Mouse (Mus musculus) gastrocnemius, postnatal 14 days (tissue): ENCODE results near the gene Kcnc4. TPM values are rescaled to one million over a fixed set of nuclear protein-coding genes. Genes with fewer than 3 reads are reported as not detected.

ENCODE experiments used
- DNase-seq: peaks from one replicate; pipeline ENCODE4 v3.0.0; 2021; ENCODE audit warnings: mixed read lengths
- intact Hi-C: fragments of 180-260 bp; cut with DNase I; formaldehyde crosslinking; loops from one replicate; pipeline ENCODE4 v1.15.1; 2025; ENCODE audit warnings: low total_unique reads
- total RNA-seq, 2 experiments: library from RNA; stranded (reverse); gene quantifications; 2 replicates each; pipeline ENCODE4 v1.2.3; 2021

Gene Kcnc4
- total RNA-seq, 2 experiments from 2014 or later: 49.3 to 51.9 TPM

DNA sequence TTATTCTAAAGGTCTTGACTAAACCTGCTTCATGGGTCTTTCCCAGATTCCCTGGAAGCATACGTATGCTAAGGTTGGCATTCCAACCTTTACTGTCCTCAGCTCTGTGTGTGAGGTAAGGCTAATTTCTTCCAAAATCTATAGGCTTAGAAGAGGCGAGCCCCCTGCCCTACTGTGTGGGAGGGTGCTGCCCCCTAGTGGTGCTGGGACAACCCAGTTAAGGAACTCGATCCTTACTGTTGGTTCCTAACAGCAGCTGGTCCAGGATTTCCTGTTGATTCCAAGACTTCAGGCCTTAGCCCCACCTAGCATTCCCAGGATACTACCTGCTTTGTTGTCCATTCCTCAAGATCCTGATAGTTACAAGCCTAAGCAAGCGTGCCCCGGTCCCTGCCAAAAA lies 2.8 kb upstream of the Kcnc4 start:
- DNase-seq: peak; percentile 76
- intact Hi-C loops: loop anchor here (2.0 kb wide), 1 partner anchor 105 kb away; no protein-coding TSS in a partner anchor

- no peak for DNase-seq
- intact Hi-C loops: no loop called here
These were observed 550 bp upstream of the Kcnc4 start for GRCm38 (mm10) chr3:107459773-107460431.

GRCm38 (mm10) chr3:107458528-107459195 lies 690 bp downstream of the Kcnc4 start:
- intact Hi-C loops: no loop called here
- DNase-seq: peak; percentile 27

- DNase-seq: peak; percentile 26
- intact Hi-C loops: no loop called here
These were observed 1.2 kb downstream of the Kcnc4 start for GRCm38 (mm10) chr3:107458104-107458503.

DNA sequence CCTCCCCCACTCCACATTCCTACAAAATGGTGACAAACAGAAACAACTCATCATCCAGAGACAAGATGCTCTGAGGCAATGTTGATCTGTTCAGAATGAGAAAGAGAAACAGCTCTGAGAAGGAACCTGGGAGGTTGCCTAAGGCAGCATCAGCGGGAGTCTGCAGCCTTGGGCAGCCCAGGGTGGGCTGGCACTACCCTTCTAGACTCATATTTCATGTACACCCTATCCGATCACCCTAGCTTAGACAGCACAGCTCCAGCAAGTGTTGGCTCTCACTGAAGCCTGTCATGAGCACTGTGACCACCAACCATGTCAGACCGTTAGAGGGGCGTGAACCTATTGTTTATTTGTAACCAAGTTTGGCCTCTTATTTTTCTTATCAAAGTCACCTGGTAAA lies 5.1 kb downstream of the Kcnc4 start:
- DNase-seq: no peak
- intact Hi-C loops: loop anchor here (5.0 kb wide), 1 partner anchor 87 kb away; no protein-coding TSS in a partner anchor

DNA sequence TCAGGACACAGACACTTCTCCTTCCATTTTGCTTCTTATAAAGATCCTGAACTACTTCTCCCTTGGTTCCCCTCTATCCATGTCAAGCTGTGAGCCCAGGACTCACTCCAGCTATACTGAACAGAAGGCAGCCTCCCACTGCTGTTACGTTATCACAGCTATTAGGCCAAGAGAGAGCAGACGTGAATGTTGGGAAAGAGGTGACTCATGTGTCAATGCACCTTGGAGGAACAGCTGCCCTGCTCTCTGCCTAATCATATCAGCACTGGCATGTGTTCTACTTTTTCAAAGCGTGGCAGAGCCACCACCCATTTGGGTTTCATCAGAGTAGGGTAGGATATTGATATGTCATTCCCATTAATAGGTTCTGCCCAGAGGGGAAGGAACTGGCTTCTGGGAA lies 12.5 kb downstream of the Kcnc4 start:
- no peak for DNase-seq
- intact Hi-C loops: no loop called here

GRCm38 (mm10) chr3:107443866-107444265 lies 15.5 kb downstream of the Kcnc4 start:
- intact Hi-C loops: no loop called here
- DNase-seq: no peak

DNA sequence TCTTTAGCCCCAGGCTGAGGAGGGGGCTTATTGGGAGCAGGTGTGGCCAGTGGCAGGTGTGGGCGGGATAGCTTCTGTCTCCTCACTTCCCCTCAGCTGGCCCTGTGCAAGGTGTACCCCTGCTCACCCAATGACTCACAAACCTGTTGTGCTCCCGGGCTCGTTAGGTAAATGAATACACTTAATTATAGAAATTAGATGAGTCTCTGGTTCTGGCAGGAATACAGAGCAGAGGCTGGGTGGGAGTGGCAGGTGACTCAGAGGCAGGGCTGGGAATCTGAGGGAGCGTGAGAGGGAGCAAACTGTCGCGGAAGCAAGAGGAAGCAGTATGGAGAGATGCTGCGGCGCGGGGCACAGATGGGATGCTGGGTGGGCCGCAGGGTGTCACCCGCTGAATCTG lies 17.2 kb downstream of the Kcnc4 start:
- intact Hi-C loops: no loop called here
- DNase-seq: no peak

- intact Hi-C loops: no loop called here
- DNase-seq: no peak
These were observed 18.0 kb downstream of the Kcnc4 start for GRCm38 (mm10) chr3:107441306-107441705.

DNA sequence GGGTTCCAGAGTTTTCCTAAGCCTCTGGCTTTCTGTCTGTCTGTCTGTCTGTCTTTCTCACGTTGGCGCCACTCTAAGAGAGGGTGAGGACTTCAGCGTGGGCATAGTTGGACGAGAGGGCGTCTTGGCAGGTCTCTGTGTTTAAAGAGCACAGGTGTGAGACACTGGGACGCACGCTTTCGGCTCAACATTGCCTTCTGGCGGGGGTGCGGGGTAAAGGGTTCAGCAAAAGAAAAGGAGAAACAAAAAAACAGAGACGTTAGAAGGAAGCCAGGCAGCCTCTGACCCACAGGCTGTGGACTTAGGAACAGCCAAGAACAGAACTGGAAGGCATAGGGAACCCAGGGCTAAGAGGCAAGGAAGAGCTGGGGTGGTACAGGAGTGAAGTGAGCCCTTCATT lies 20.1 kb downstream of the Kcnc4 start:
- intact Hi-C loops: no loop called here
- DNase-seq: no peak

- intact Hi-C loops: no loop called here
- no peak for DNase-seq
These were observed 21.7 kb downstream of the Kcnc4 start for GRCm38 (mm10) chr3:107437666-107438065.

DNA sequence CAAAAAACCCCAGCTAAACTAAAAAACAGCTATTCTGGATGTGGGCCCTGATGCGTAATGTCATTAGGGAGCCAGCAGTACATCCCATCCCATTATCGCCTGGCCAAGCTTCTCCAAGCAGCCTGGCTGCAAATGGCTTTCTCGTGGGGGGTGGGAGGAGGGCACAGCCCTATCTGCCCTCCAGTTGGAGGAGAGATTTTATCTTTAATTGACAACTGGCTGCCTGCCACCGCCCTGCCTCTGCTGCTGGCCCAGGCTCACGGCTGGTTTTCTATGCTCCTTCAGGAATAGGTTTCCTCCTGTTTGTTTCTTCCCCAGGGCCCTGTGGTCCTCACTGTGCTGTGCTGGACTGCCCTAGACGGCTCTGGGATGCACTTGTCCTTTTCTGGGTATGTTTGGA lies 22.9 kb downstream of the Kcnc4 start:
- no peak for DNase-seq
- intact Hi-C loops: no loop called here

GRCm38 (mm10) chr3:107433614-107434013 lies 25.7 kb downstream of the Kcnc4 start:
- no peak for DNase-seq
- intact Hi-C loops: no loop called here

DNA sequence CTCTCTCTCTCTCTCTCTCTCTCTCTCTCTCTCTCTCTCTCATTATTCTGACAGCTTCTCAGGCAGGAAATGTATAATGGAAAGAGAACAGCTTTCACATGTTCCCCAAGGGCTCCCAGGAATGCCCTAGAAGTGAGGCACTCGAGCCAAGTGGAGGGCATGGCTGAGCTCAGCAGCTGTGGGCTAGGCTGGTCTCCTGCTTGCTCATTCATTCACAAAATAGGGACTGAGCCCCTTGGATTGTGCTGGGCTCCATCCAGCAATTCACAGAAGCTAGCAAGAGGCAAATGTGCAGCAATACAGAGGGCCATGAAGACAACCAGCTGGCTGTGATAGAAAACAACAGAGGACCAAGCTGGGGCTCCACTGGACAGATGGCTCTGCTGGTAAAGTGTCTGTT lies 28.1 kb downstream of the Kcnc4 start:
- intact Hi-C loops: no loop called here
- DNase-seq: no peak

DNA sequence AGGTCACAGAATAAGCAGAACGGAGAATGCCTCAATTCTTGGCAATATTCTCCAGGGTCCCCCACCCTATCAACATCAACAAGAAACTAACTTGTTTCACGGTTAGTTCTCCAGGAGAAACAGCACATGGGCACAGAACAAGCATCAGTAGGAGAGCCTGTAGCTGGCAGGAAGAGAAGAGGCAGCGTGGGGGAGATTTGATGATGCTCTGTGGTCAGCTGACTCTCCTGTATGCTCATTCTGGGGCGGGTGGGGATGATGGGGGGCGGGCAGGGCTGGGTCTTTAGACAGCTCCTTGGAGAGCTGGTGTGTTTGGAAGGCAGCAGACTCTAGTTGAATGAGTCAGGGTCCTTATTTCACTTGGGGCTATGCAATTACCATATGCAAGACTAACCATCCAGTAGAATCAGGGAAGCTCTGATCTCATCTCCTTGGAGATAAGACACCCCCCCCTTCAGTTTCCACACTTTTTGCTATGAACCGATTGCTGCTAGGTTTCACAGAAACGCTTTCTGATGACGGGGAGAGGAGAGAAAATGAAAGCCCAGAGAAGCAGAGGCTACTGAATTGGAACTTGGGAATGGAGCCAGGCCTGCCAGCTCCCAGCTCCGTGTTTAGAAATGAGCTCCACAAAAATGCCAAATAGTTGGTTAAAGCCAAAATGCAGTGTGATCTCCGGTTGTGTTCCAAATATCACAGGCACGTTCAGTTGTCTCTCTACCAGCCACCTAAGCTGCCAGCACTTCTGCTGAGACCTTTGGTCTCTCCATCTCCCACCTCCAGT lies 34.9 kb downstream of the Kcnc4 start:
- intact Hi-C loops: no loop called here
- no peak for DNase-seq

GRCm38 (mm10) chr3:107420156-107420555 lies 39.2 kb downstream of the Kcnc4 start:
- intact Hi-C loops: no loop called here

GRCm38 (mm10) chr3:107417287-107417644 lies 42.1 kb downstream of the Kcnc4 start:
- intact Hi-C loops: no loop called here
- no peak for DNase-seq

More at GRCm38 (mm10) chr3:107420156-107420555, 39.2 kb downstream of the Kcnc4 start:
- no peak for DNase-seq

DNA sequence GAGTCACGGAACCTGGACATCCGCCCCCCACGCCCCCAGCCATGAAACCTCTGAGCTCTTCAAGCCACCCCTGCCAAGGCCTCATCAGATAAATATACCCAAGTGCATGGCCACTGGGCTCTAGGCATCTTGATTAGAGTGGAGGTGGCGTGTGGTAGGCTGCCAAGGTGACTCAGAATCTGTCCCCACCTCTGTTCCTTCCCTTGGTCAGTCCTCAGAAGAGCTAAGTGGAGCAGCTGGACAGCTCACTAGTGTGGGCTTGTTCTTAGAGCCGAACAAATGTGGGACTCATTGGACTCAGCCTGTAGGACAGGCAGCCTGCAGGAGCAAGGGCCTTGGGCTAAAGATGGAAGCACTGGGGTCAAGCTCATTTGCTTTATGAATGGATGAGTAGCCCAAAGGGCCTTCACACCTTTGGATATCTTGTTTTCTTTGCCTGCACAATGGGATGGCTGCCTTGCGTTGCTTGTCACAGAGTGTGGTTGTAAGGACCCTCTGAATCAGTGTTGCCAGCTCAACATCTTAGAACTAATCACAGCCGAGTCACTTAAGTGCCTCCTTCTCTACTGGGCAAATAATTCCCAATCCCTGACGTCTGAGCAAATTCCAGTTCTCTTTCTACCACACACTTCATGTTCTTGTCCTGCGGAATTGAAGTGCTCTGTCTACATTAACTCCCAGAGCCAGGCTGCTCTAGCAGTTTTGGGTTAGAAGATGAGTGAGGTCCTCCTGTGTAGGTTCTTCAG lies 42.6 kb downstream of the Kcnc4 start:
- intact Hi-C loops: no loop called here
- no peak for DNase-seq

GRCm38 (mm10) chr3:107413093-107413492 lies 46.3 kb downstream of the Kcnc4 start:
- peak; percentile 16 for DNase-seq
- intact Hi-C loops: no loop called here

GRCm38 (mm10) chr3:107412509-107412908 lies 46.8 kb downstream of the Kcnc4 start:
- no peak for DNase-seq
- intact Hi-C loops: no loop called here
